Mouse (Mus musculus): ENCODE measurements at regions not wholly inside any gene's neighbourhood (a gene's known extent, or its start where the extent isn't known, plus 50 kb on each side); places are given as distances from the start of the nearest gene placed in this dataset.

- Histone ChIP-seq H3K4me3 (ENCODE audit: control insufficient read depth in 1 of 2, insufficient read depth in 1 of 2, low read depth in 2 of 2, low read length in 2 of 2) (no peak overlapping the region), H3K36me3 (ENCODE audit: control insufficient read depth in 1 of 2, insufficient read depth in 2 of 2, low read length in 2 of 2) (no peaks in the 10 kb centered on the region), H3K79me2 (ENCODE audit: control insufficient read depth, insufficient read depth, low read length, poor library complexity) (no peaks in the 10 kb centered on the region), H3K27ac (ENCODE audit: control insufficient read depth, low read depth, low read length) (no peak overlapping the region), H3K9me3 (replicated peaks; ENCODE audit: insufficient read depth, low read length) (no peaks in the 10 kb centered on the region), H3K27me3 (ENCODE audit: control insufficient read depth in 1 of 2, insufficient read depth in 2 of 2, low read length in 2 of 2) (no peaks in the 10 kb centered on the region), H3K9ac (ENCODE audit: control insufficient read depth, low read depth, low read length, poor library complexity, severe bottlenecking) (no peak overlapping the region), H3K4me1 (ENCODE audit: control insufficient read depth in 1 of 2, insufficient read depth in 2 of 2, low read length in 2 of 2) (no peaks in the 10 kb centered on the region)
- no peak for DNase-seq (ENCODE audit: low read depth, low spot score)
- TF ChIP-seq GATA1 (IDR thresholded peaks at IDR 0.05; ENCODE audit: low read depth, low read length), result no peak
- no peak for TF ChIP-seq POLR2A (IDR thresholded peaks at IDR 0.05; ENCODE audit: control insufficient read depth in 1 of 2, insufficient read depth in 1 of 2, low read depth in 1 of 2, low read length in 2 of 2, poor library complexity in 1 of 2)
- TF ChIP-seq POLR2AphosphoS5 (IDR thresholded peaks at IDR 0.05; ENCODE audit: borderline replicate concordance, low read depth, low read length), result no peak
- TF ChIP-seq JUND (IDR thresholded peaks at IDR 0.05; ENCODE audit: low read depth, low read length), result no peak
- TF ChIP-seq CHD1 (IDR thresholded peaks at IDR 0.05; ENCODE audit: low read depth, low read length), result no peak
- TF ChIP-seq POLR2AphosphoS2 (IDR thresholded peaks at IDR 0.05; ENCODE audit: low read length), result no peak
- TF ChIP-seq NRF1 (IDR thresholded peaks at IDR 0.05; ENCODE audit: insufficient read depth, low read depth, low read length, poor library complexity, severe bottlenecking), result no peak
- TF ChIP-seq CHD2 (IDR thresholded peaks at IDR 0.05; ENCODE audit: low read length), result no peak
- no peak for TF ChIP-seq RCOR1 (IDR thresholded peaks at IDR 0.05; ENCODE audit: low read depth, low read length)
- no peak for TF ChIP-seq BHLHE40 (IDR thresholded peaks at IDR 0.05; ENCODE audit: borderline replicate concordance, low read depth, low read length)
- no peak for TF ChIP-seq ZKSCAN1 (IDR thresholded peaks at IDR 0.05; ENCODE audit: low read depth, low read length)
- TF ChIP-seq ZC3H11A (IDR thresholded peaks at IDR 0.05; ENCODE audit: low read depth, low read length), result no peak
- TF ChIP-seq USF1 (IDR thresholded peaks at IDR 0.05; ENCODE audit: low read depth, low read length), result no peak
These were observed 260.9 kb downstream of the 3100002H09Rik start for GRCm38 (mm10) chr4:124349610-124350295.

GRCm38 (mm10) chr4:124349055-124349454 lies 261.5 kb downstream of the 3100002H09Rik start:
- TF ChIP-seq MAFK (IDR thresholded peaks at IDR 0.05; ENCODE audit: borderline replicate concordance, low read depth, low read length) (no peak), ZNF384 (IDR thresholded peaks at IDR 0.05; ENCODE audit: low read depth, low read length) (no peak)
- H3K4me3 ChIP-seq (ENCODE audit: control insufficient read depth in 1 of 2, insufficient read depth in 1 of 2, low read depth in 2 of 2, low read length in 2 of 2), result no peak overlapping the region
- no peaks in the 10 kb centered on the region for H3K36me3 ChIP-seq (ENCODE audit: control insufficient read depth in 1 of 2, insufficient read depth in 2 of 2, low read length in 2 of 2)
- no peak overlapping the region for H3K27ac ChIP-seq (ENCODE audit: control insufficient read depth, low read depth, low read length)
- no peaks in the 10 kb centered on the region for H3K4me1 ChIP-seq (ENCODE audit: control insufficient read depth in 1 of 2, insufficient read depth in 2 of 2, low read length in 2 of 2)
- no peaks in the 10 kb centered on the region for H3K9me3 ChIP-seq (replicated peaks; ENCODE audit: insufficient read depth, low read length)
- no peaks in the 10 kb centered on the region for H3K27me3 ChIP-seq (ENCODE audit: control insufficient read depth in 1 of 2, insufficient read depth in 2 of 2, low read length in 2 of 2)
- no peak overlapping the region for H3K9ac ChIP-seq (ENCODE audit: control insufficient read depth, low read depth, low read length, poor library complexity, severe bottlenecking)
- no peak for DNase-seq (ENCODE audit: low read depth, low spot score)
- H3K79me2 ChIP-seq (ENCODE audit: control insufficient read depth, insufficient read depth, low read length, poor library complexity), result no peaks in the 10 kb centered on the region

GRCm38 (mm10) chr4:124340073-124340472 lies 270.5 kb downstream of the 3100002H09Rik start:
- H3K4me1 ChIP-seq (ENCODE audit: control insufficient read depth in 1 of 2, insufficient read depth in 2 of 2, low read length in 2 of 2), result no peaks in the 10 kb centered on the region
- no peaks in the 10 kb centered on the region for H3K27me3 ChIP-seq (ENCODE audit: control insufficient read depth in 1 of 2, insufficient read depth in 2 of 2, low read length in 2 of 2)
- H3K4me3 ChIP-seq (ENCODE audit: control insufficient read depth in 1 of 2, insufficient read depth in 1 of 2, low read depth in 2 of 2, low read length in 2 of 2), result no peak overlapping the region
- H3K79me2 ChIP-seq (ENCODE audit: control insufficient read depth, insufficient read depth, low read length, poor library complexity), result no peaks in the 10 kb centered on the region
- H3K9ac ChIP-seq (ENCODE audit: control insufficient read depth, low read depth, low read length, poor library complexity, severe bottlenecking), result no peak overlapping the region
- no peak for DNase-seq (ENCODE audit: low read depth, low spot score)
- H3K27ac ChIP-seq (ENCODE audit: control insufficient read depth, low read depth, low read length), result no peak overlapping the region
- H3K9me3 ChIP-seq (replicated peaks; ENCODE audit: insufficient read depth, low read length), result no peaks in the 10 kb centered on the region
- no peaks in the 10 kb centered on the region for H3K36me3 ChIP-seq (ENCODE audit: control insufficient read depth in 1 of 2, insufficient read depth in 2 of 2, low read length in 2 of 2)
- TF ChIP-seq ZKSCAN1 (IDR thresholded peaks at IDR 0.05; ENCODE audit: low read depth, low read length), result no peak
- TF ChIP-seq MAX (IDR thresholded peaks at IDR 0.05; ENCODE audit: low read length), result no peak
- no peak for TF ChIP-seq MYB (IDR thresholded peaks at IDR 0.05; ENCODE audit: low read depth, low read length)
- TF ChIP-seq ZC3H11A (IDR thresholded peaks at IDR 0.05; ENCODE audit: low read depth, low read length), result no peak
- TF ChIP-seq CHD2 (IDR thresholded peaks at IDR 0.05; ENCODE audit: low read length), result no peak
- no peak for TF ChIP-seq MYC (IDR thresholded peaks at IDR 0.05; ENCODE audit: low read depth, low read length)
- no peak for TF ChIP-seq MAZ (IDR thresholded peaks at IDR 0.05; ENCODE audit: low read depth, low read length)
- TF ChIP-seq BHLHE40 (IDR thresholded peaks at IDR 0.05; ENCODE audit: borderline replicate concordance, low read depth, low read length), result no peak
- TF ChIP-seq GABPA (IDR thresholded peaks at IDR 0.05; ENCODE audit: low read depth, low read length), result no peak
- TF ChIP-seq EP300 (IDR thresholded peaks at IDR 0.05; ENCODE audit: low read depth in 1 of 2, low read length in 2 of 2), result no peak
- no peak for TF ChIP-seq ETS1 (IDR thresholded peaks at IDR 0.05; ENCODE audit: low read depth, low read length)
- no peak for TF ChIP-seq POLR2A (IDR thresholded peaks at IDR 0.05; ENCODE audit: control insufficient read depth in 1 of 2, insufficient read depth in 1 of 2, low read depth in 1 of 2, low read length in 2 of 2, poor library complexity in 1 of 2)
- TF ChIP-seq TAL1 (IDR thresholded peaks at IDR 0.05; ENCODE audit: low read length), result no peak
- TF ChIP-seq CTCF (IDR thresholded peaks at IDR 0.05 in 2 of 3, conservative IDR thresholded peaks at IDR 0.05 in 1 of 3; ENCODE audit: control insufficient read depth in 1 of 3, insufficient read depth in 1 of 3, low read depth in 2 of 3, low read length in 3 of 3, poor library complexity in 1 of 3, severe bottlenecking in 1 of 3), result no peak
- no peak for TF ChIP-seq JUND (IDR thresholded peaks at IDR 0.05; ENCODE audit: low read depth, low read length)
